Mouse (Mus musculus) liver, embryonic 14.5 days (tissue): ENCODE measurements around the gene Nqo1. TPM values are rescaled to one million over a fixed set of nuclear protein-coding genes. Genes with fewer than 3 reads are reported as not detected.

Experiments used
- ATAC-seq: fragments of 200-750 bp; cut with Nextera tagmentation; 2 replicates; pipeline ENCODE4 v1.8.0; 2017; ENCODE audit warnings: moderate number of reproducible peaks, mild to moderate bottlenecking, moderate library complexity; ENCODE audit not compliant: insufficient read depth
- DNase-seq, 3 experiments: peaks; one replicate each; pipeline ENCODE4 v3.0.0-alpha.2; 2012 to 2013; ENCODE audit warnings: low read depth in 3 of 3, low spot score in 3 of 3
- H3K27ac ChIP-seq: fragments of 300-500 bp; sonication (generic); 2 replicates; pipeline ENCODE4 v1.5.1; 2014; ENCODE audit warnings: moderate library complexity, mild to moderate bottlenecking, control low read depth, inconsistent platforms
- H3K27me3 ChIP-seq: fragments of 300-500 bp; sonication (generic); 2 replicates; pipeline ENCODE4 v1.6.1; 2014; ENCODE audit warnings: mild to moderate bottlenecking, low read length, moderate library complexity; ENCODE audit not compliant: control insufficient read depth, insufficient read depth
- H3K36me3 ChIP-seq: fragments of 300-500 bp; sonication (generic); replicated peaks from 2 replicates; pipeline ENCODE4 v1.6.1; 2014; ENCODE audit warnings: low read depth; ENCODE audit not compliant: control insufficient read depth, insufficient read depth
- H3K4me1 ChIP-seq, 2 experiments: fragments of 200-500 bp in 1 of 2; fragments of 300-500 bp in 1 of 2; sonication (generic) in 1 of 2; replicated peaks; 2 replicates each; pipeline ENCODE4 v1.6.1; 2012 to 2014; ENCODE audit warnings: antibody characterized with exemption in 1 of 2, inconsistent platforms in 1 of 2, low read length in 1 of 2; ENCODE audit not compliant: control insufficient read depth in 2 of 2, insufficient read depth in 2 of 2
- H3K4me2 ChIP-seq: fragments of 300-500 bp; sonication (generic); 2 replicates; pipeline ENCODE4 v1.6.1; 2014; ENCODE audit warnings: low read depth, mild to moderate bottlenecking, control low read depth, moderate library complexity
- H3K4me3 ChIP-seq, 2 experiments: fragments of 200-500 bp in 1 of 2; fragments of 300-500 bp in 1 of 2; sonication (generic) in 1 of 2; 2 replicates each; pipeline ENCODE4 v1.5.1; 2012 to 2014; ENCODE audit warnings: low read depth in 2 of 2, low read length in 2 of 2, mild to moderate bottlenecking in 2 of 2, control low read depth in 1 of 2, inconsistent platforms in 1 of 2, moderate library complexity in 1 of 2; ENCODE audit not compliant: insufficient read depth in 1 of 2
- H3K9ac ChIP-seq: fragments of 300-500 bp; sonication (generic); replicated peaks from 2 replicates; pipeline ENCODE4 v1.6.1; 2014; ENCODE audit warnings: mild to moderate bottlenecking, control low read depth, moderate library complexity
- H3K9me3 ChIP-seq: fragments of 300-500 bp; sonication (generic); 2 replicates; pipeline ENCODE4 v1.6.1; 2016; ENCODE audit warnings: low read length, mixed read lengths; ENCODE audit not compliant: control insufficient read depth
- CTCF ChIP-seq: IDR thresholded peaks from 2 replicates; pipeline ENCODE4 v1.5.1; 2016; ENCODE audit warnings: antibody characterized with exemption, low read depth, control low read depth
- EP300 ChIP-seq: IDR thresholded peaks from 2 replicates; pipeline ENCODE4 v1.6.1; 2016; ENCODE audit warnings: antibody characterized with exemption, low read depth
- WGBS: fragments of 180-500 bp; shearing (Covaris S2); extraction: QIAGEN DNeasy Blood & Tissue Kit; methylation state at CpG from one replicate; pipeline ENCODE4 v1.1.7; 2014; ENCODE audit not compliant: insufficient replicate concordance; 5-methylcytosine and 5-hydroxymethylcytosine counted together
- polyA plus RNA-seq, 2 experiments: library from polyadenylated mRNA; depleted of rRNA in 1 of 2; stranded (reverse) in 1 of 2; unstranded in 1 of 2; fragments of >200 nt; fragmentation: Nextera tagmentation in 1 of 2; extraction: Ambion mirVana in 1 of 2; gene quantifications; 2 replicates each; pipeline versions ENCODE4 v1.2.1 to v1.2.3; 2012 to 2014

Nqo1 gene
- polyA plus RNA-seq, 2 experiments = 6.9 to 15.1 TPM

DNA sequence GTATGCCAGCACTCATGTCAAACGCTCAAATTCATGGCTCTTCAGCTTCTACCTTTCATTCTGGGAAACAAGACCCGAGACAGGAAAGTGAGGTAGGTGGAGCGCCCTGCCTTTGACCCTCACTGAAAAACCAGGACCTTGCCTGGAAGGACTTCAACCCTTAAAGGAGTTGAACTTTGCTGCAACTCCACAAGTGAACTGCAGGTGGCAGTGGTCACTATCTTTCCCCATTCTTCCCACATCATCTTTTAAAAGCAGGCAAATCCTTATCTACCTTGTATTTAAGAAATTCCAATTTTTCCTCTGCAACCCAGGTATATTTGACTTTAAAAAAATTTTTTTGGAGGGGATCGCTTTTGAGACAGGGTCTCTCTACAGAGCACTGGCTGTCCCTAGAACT lies 8.4 kb upstream of the Nqo1 start:
- no peaks in the 10 kb centered on the region for H3K9me3 ChIP-seq
- H3K4me3 ChIP-seq = no peak overlapping the region
- TF ChIP-seq CTCF = peak; percentile 81
- no peak for TF ChIP-seq EP300
- H3K27ac ChIP-seq = no peak overlapping the region
- H3K4me2 ChIP-seq = no peak overlapping the region
- no peaks in the 10 kb centered on the region for H3K27me3 ChIP-seq
- WGBS = 59% methylated on average over 4 of the region's 4 CpGs
- ATAC-seq (no peak), DNase-seq (no peak)
- H3K36me3 ChIP-seq = peaks cover 42% of the 10 kb centered on the region
- H3K9ac ChIP-seq = no peak overlapping the region
- H3K4me1 ChIP-seq = no peaks in the 10 kb centered on the region

DNA sequence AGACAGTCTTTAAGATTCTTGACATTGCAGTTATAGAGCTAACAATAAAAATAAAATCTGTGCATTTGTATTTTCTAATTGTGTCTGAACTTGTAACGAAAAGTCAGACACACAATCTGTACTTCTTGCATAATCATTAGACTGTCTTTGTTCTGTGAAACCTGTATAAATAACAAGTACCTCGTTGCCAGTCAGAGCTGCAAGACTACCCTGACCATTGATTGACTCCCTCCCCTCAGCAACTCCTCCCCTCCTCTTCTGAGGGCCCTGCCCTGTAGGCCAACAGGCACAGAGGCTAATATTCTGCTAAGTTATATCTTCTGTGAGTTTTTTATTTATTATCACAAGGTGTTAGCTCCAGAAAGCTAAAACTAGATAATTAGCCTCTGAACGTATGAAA lies 2.9 kb upstream of the Nqo1 start:
- peaks cover 30 to 39% of the 10 kb centered on the region in 2 experiments for H3K4me1 ChIP-seq
- ATAC-seq (no peak), DNase-seq (no peak)
- 55% methylated on average over 3 of the region's 3 CpGs for WGBS
- no peaks in the 10 kb centered on the region for H3K27me3 ChIP-seq
- H3K4me2 ChIP-seq = no peak overlapping the region
- H3K27ac ChIP-seq = no peak overlapping the region
- no peak for TF ChIP-seq EP300
- H3K9me3 ChIP-seq = no peaks in the 10 kb centered on the region
- H3K9ac ChIP-seq = no peak overlapping the region
- H3K36me3 ChIP-seq = peaks cover 9% of the 10 kb centered on the region
- no peak overlapping the region for H3K4me3 ChIP-seq

DNA sequence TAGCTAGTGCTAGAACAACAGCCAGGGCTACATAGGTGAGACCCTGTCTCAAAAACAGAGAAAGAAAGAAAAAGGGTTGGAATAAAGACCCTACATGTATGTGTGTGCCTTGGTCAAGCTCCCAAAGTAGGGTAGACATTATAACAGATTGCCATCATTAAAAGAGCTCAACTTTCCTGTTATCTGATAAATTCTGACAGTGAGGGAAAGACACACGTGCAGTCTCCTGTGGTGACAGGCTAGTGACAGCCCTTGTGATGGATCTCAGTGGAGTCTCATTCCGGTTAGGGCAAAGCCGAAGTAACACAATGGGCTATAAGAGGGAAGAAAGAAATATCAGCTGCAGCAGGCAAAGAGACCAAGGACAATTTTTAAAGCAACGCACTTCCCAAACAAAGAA lies 1.1 kb upstream of the Nqo1 start:
- Histone ChIP-seq H3K27ac (peak overlapping the region; percentile 99), H3K27me3 (no peaks in the 10 kb centered on the region), H3K4me3 (peak overlapping the region; percentile 59 to 65), H3K9me3 (no peaks in the 10 kb centered on the region), H3K36me3 (no peaks in the 10 kb centered on the region), H3K9ac (peak overlapping the region; percentile 81), H3K4me2 (peak overlapping the region; percentile 92), H3K4me1 (peaks cover 30 to 39% of the 10 kb centered on the region in 2 experiments)
- peak in 1 of 3 experiments; percentile 20 for DNase-seq
- peak; percentile 1; the same call in 1 of the 2 replicates for ATAC-seq
- 64% methylated on average over 4 of the region's 4 CpGs for WGBS
- TF ChIP-seq EP300 (no peak), CTCF (no peak)

DNA sequence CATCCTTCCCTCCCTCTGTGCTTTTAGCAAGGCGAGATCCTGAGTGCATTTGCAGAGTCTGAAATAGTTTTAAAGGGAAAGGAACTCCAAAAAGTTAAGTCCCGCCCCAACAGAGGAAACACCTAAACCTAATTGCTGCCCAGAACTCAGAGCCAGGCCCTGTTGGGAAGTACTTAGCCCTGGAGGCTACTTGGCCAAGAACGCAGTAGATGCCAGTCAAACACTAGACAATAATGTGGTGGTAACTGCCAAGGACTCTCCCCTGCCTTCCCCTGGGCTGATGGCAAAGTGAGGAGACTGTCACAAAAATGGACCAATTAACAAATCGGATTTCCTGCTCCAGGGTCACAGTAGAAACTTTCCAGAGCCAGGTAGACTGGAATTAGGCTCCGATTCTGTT lies 1.1 kb downstream of the Nqo1 start:
- peak overlapping the region; percentile 10; the same call in 1 of the 2 replicates for H3K27ac ChIP-seq
- 78% methylated on average over 5 of the region's 5 CpGs for WGBS
- H3K27me3 ChIP-seq = no peaks in the 10 kb centered on the region
- H3K9ac ChIP-seq = peak overlapping the region; percentile 81; the same call in 1 of the 2 replicates
- H3K9me3 ChIP-seq = no peaks in the 10 kb centered on the region
- H3K4me2 ChIP-seq = peak overlapping the region; percentile 92
- peak overlapping the region; percentile 65 to 73 for H3K4me3 ChIP-seq
- no peaks in the 10 kb centered on the region for H3K36me3 ChIP-seq
- ATAC-seq (no peak), DNase-seq (no peak)
- no peak for TF ChIP-seq EP300
- no peak for TF ChIP-seq CTCF
- H3K4me1 ChIP-seq = peaks cover 30 to 39% of the 10 kb centered on the region in 2 experiments

DNA sequence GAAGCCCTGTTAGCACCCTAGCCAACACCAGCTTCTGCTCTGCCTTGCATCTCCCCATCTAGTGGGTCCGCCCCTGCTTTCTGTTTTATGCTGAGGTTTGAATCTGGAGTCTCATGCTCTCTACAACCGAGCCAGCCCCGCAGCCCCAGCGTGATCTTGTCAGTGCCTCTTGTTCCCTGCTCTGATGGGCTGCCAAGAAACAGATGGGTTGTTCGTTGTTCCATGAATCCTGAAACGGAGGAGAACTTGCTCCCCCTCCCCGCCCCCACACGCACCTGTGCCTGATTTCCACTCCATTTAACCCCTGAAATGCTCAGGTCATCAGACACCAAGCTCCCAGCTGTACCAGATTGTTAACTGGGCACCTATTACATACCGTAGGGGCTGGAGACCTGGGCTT lies 3.5 kb downstream of the Nqo1 start:
- Histone ChIP-seq H3K9ac (no peak overlapping the region), H3K4me2 (no peak overlapping the region), H3K36me3 (no peaks in the 10 kb centered on the region), H3K27me3 (no peaks in the 10 kb centered on the region), H3K4me3 (no peak overlapping the region), H3K9me3 (no peaks in the 10 kb centered on the region), H3K4me1 (peaks cover 23 to 32% of the 10 kb centered on the region in 2 experiments), H3K27ac (no peak overlapping the region)
- TF ChIP-seq CTCF = no peak
- no peak for TF ChIP-seq EP300
- DNase-seq (no peak), ATAC-seq (no peak)
- 49% methylated on average over 9 of the region's 9 CpGs for WGBS
